Mouse (Mus musculus) adrenal gland, adult 10 weeks (tissue): Measurements from ENCODE around the gene Matn3. TPM values are rescaled to one million over a fixed set of nuclear protein-coding genes. Genes with fewer than 3 reads are reported as not detected.

Source experiments
- polyA plus RNA-seq: library from polyadenylated mRNA; stranded (reverse); fragments of 350-450 nt; fragmentation: Illumina TruSeq; extraction: RNeasy Lipid Tissue Mini Kit (QIAGEN cat#74804); gene quantifications from one replicate; pipeline ENCODE4 v1.2.3, GENCODE M21; 2014; ENCODE audit warnings: low read depth, low replicate concordance

Gene Matn3
- polyA plus RNA-seq = not detected

GRCm38 (mm10) chr12:8947714-8948464 is at the start of gene Matn3:
Gene Matn3, plus strand, starts transcription at chr12:8947929.

GRCm38 (mm10) chr12:8921394-8922368 is 26.0 kb upstream of the Matn3 start, which contains the start of gene Laptm4a:
Gene Laptm4a, plus strand, starts transcription at chr12:8921664.

GRCm38 (mm10) chr12:8973820-8974465 is 26.2 kb downstream of the Matn3 start, which contains the start of gene Wdr35:
Gene Wdr35, plus strand, starts transcription at chr12:8973892.

Other genes with a start within 250 kb of the Matn3 start
- gene Sdc1, start 176.6 kb upstream of the Matn3 start, polyA plus RNA-seq = 2.9 TPM
- gene Laptm4a, start 26.3 kb upstream of the Matn3 start, polyA plus RNA-seq = 1,512 TPM
- 18.5 TPM for gene Wdr35, start 26.0 kb downstream of the Matn3 start, polyA plus RNA-seq
- 36.1 TPM for gene Ttc32, start 82.1 kb downstream of the Matn3 start, polyA plus RNA-seq